Mouse (Mus musculus) MN1 (cell line): ENCODE data around the gene Atxn10.

Experiments
- DNase-seq: peaks from one replicate; pipeline ENCODE4 v3.0.0-alpha.2; 2016; ENCODE audit warnings: low spot score

The Atxn10 gene

GRCm38 (mm10) chr15:85334234-85334633, 1.8 kb upstream of the Atxn10 start:
- no peak for DNase-seq

- peak; percentile 95 for DNase-seq
Observed at GRCm38 (mm10) chr15:85336301-85336991, 401 bp downstream of the Atxn10 start.

- peak; percentile 48 for DNase-seq
Observed at GRCm38 (mm10) chr15:85337219-85337618, 1.2 kb downstream of the Atxn10 start.

- DNase-seq: no peak
Observed at GRCm38 (mm10) chr15:85337979-85338378, 1.9 kb downstream of the Atxn10 start.

GRCm38 (mm10) chr15:85342246-85342645, 6.2 kb downstream of the Atxn10 start:
- DNase-seq: no peak

GRCm38 (mm10) chr15:85344673-85345072, 8.6 kb downstream of the Atxn10 start:
- no peak for DNase-seq

GRCm38 (mm10) chr15:85347058-85347700, 11.1 kb downstream of the Atxn10 start:
- DNase-seq: no peak

- no peak for DNase-seq
Observed at GRCm38 (mm10) chr15:85350144-85350543, 14.1 kb downstream of the Atxn10 start.

- DNase-seq: no peak
Observed at GRCm38 (mm10) chr15:85354060-85354459, 18.0 kb downstream of the Atxn10 start.

GRCm38 (mm10) chr15:85356112-85356511, 20.1 kb downstream of the Atxn10 start:
- no peak for DNase-seq

GRCm38 (mm10) chr15:85357465-85358225, 21.6 kb downstream of the Atxn10 start:
- DNase-seq: no peak

GRCm38 (mm10) chr15:85359483-85359882, 23.4 kb downstream of the Atxn10 start:
- no peak for DNase-seq

GRCm38 (mm10) chr15:85359901-85360300, 23.9 kb downstream of the Atxn10 start:
- DNase-seq: no peak

- no peak for DNase-seq
Observed at GRCm38 (mm10) chr15:85364366-85364765, 28.3 kb downstream of the Atxn10 start.

- DNase-seq: no peak
Observed at GRCm38 (mm10) chr15:85366938-85367337, 30.9 kb downstream of the Atxn10 start.

GRCm38 (mm10) chr15:85369765-85370164, 33.7 kb downstream of the Atxn10 start:
- DNase-seq: no peak

- no peak for DNase-seq
Observed at GRCm38 (mm10) chr15:85373125-85373524, 37.1 kb downstream of the Atxn10 start.

GRCm38 (mm10) chr15:85383477-85383876, 47.4 kb downstream of the Atxn10 start:
- DNase-seq: no peak

GRCm38 (mm10) chr15:85388696-85389095, 52.7 kb downstream of the Atxn10 start:
- DNase-seq: peak; percentile 23

- DNase-seq: no peak
Observed at GRCm38 (mm10) chr15:85389915-85390314, 53.9 kb downstream of the Atxn10 start.

GRCm38 (mm10) chr15:85395360-85395759, 59.3 kb downstream of the Atxn10 start:
- DNase-seq: no peak

- no peak for DNase-seq
Observed at GRCm38 (mm10) chr15:85401926-85402325, 65.9 kb downstream of the Atxn10 start.

GRCm38 (mm10) chr15:85403256-85403731, 67.2 kb downstream of the Atxn10 start:
- DNase-seq: peak; percentile 60
